Mouse (Mus musculus) lung, embryonic 16.5 days (tissue): ENCODE results near the gene Ctbp1. TPM values are rescaled to one million over a fixed set of nuclear protein-coding genes. Genes with fewer than 3 reads are reported as not detected.

Source experiments
- ATAC-seq: fragments of 200-750 bp; cut with Nextera tagmentation; 2 replicates; pipeline ENCODE4 v1.8.0; 2017; ENCODE audit warnings: low read depth, mild to moderate bottlenecking, moderate library complexity
- H3K27ac ChIP-seq: fragments of 300-500 bp; sonication (generic); 2 replicates; pipeline ENCODE4 v1.5.1; 2014; ENCODE audit warnings: mild to moderate bottlenecking, control low read depth, low read length
- H3K27me3 ChIP-seq: fragments of 300-500 bp; sonication (generic); 2 replicates; pipeline ENCODE4 v1.6.1; 2014; ENCODE audit warnings: low read depth, low read length, mixed read lengths; ENCODE audit not compliant: control insufficient read depth, insufficient read depth
- H3K36me3 ChIP-seq: fragments of 300-500 bp; sonication (generic); 2 replicates; pipeline ENCODE4 v1.6.1; 2014; ENCODE audit warnings: low read length; ENCODE audit not compliant: control insufficient read depth, insufficient read depth
- H3K4me1 ChIP-seq: fragments of 300-500 bp; sonication (generic); replicated peaks from 2 replicates; pipeline ENCODE4 v1.6.1; 2014; ENCODE audit warnings: low read length, mixed read lengths; ENCODE audit not compliant: control insufficient read depth, insufficient read depth
- H3K4me2 ChIP-seq: fragments of 300-500 bp; sonication (generic); 2 replicates; pipeline ENCODE4 v1.6.1; 2014; ENCODE audit warnings: low read depth, low read length, control low read depth
- H3K4me3 ChIP-seq: fragments of 300-500 bp; sonication (generic); 2 replicates; pipeline ENCODE4 v1.5.1; 2014; ENCODE audit warnings: mild to moderate bottlenecking, low read length, control low read depth
- H3K9ac ChIP-seq: fragments of 300-500 bp; sonication (generic); 2 replicates; pipeline ENCODE4 v1.6.1; 2014; ENCODE audit warnings: low read length, control low read depth
- H3K9me3 ChIP-seq: fragments of 300-500 bp; sonication (generic); 2 replicates; pipeline ENCODE4 v1.6.1; 2016; ENCODE audit warnings: low read length; ENCODE audit not compliant: control insufficient read depth
- WGBS: fragments of 180-500 bp; shearing (Covaris S2); extraction: QIAGEN DNeasy Blood & Tissue Kit; methylation state at CpG from one replicate; pipeline ENCODE4 v1.1.7; 2014; 5-methylcytosine and 5-hydroxymethylcytosine counted together
- polyA plus RNA-seq: library from polyadenylated mRNA; unstranded; fragments of >200 nt; fragmentation: Nextera tagmentation; extraction: Ambion mirVana; gene quantifications from 2 replicates; pipeline ENCODE4 v1.2.1, GENCODE M21; 2015

Gene Ctbp1
- polyA plus RNA-seq, 1 experiment from 2014 or later = 279 TPM

- H3K4me2 ChIP-seq = peak overlapping the region; percentile 55; the same call in 1 of the 2 replicates
- no peaks in the 10 kb centered on the region for H3K36me3 ChIP-seq
- H3K9ac ChIP-seq = no peak overlapping the region
- WGBS = 74% methylated on average over 7 of the region's 7 CpGs
- no peaks in the 10 kb centered on the region; the same call in 1 of the 2 replicates for H3K4me1 ChIP-seq
- no peaks in the 10 kb centered on the region; the same call in 1 of the 2 replicates for H3K27me3 ChIP-seq
- H3K27ac ChIP-seq = no peak overlapping the region
- no peak overlapping the region for H3K4me3 ChIP-seq
- no peak for ATAC-seq
- H3K9me3 ChIP-seq = no peaks in the 10 kb centered on the region
Observed at GRCm38 (mm10) chr5:33204284-33204683, 70.5 kb downstream of the Ctbp1 start.

GRCm38 (mm10) chr5:33203691-33204242, 71.0 kb downstream of the Ctbp1 start:
- Histone ChIP-seq H3K9ac (no peak overlapping the region), H3K27ac (no peak overlapping the region), H3K27me3 (no peaks in the 10 kb centered on the region; the same call in 1 of the 2 replicates), H3K36me3 (no peaks in the 10 kb centered on the region), H3K4me3 (peak overlapping the region; percentile 17), H3K4me1 (no peaks in the 10 kb centered on the region; the same call in 1 of the 2 replicates), H3K9me3 (no peaks in the 10 kb centered on the region), H3K4me2 (peak overlapping the region; percentile 55)
- 7% methylated on average over 9 of the region's 9 CpGs for WGBS
- ATAC-seq = peak; percentile 85

GRCm38 (mm10) chr5:33203171-33203565, 71.6 kb downstream of the Ctbp1 start:
- Histone ChIP-seq H3K4me3 (no peak overlapping the region), H3K9me3 (no peaks in the 10 kb centered on the region), H3K27ac (no peak overlapping the region), H3K36me3 (no peaks in the 10 kb centered on the region), H3K4me1 (no peaks in the 10 kb centered on the region; the same call in 1 of the 2 replicates), H3K4me2 (no peak overlapping the region), H3K9ac (no peak overlapping the region), H3K27me3 (no peaks in the 10 kb centered on the region; the same call in 1 of the 2 replicates)
- 0 out of 2 replicates have a peak, but pooled peaks have one; percentile 1 for ATAC-seq
- 71% methylated on average over 6 of the region's 6 CpGs for WGBS

- Histone ChIP-seq H3K9me3 (no peaks in the 10 kb centered on the region), H3K4me2 (no peak overlapping the region), H3K9ac (no peak overlapping the region), H3K27ac (no peak overlapping the region), H3K36me3 (no peaks in the 10 kb centered on the region), H3K27me3 (no peaks in the 10 kb centered on the region; the same call in 1 of the 2 replicates), H3K4me1 (no peaks in the 10 kb centered on the region; the same call in 1 of the 2 replicates), H3K4me3 (no peak overlapping the region)
- 0 out of 2 replicates have a peak, but pooled peaks have one; percentile 18 for ATAC-seq
- WGBS = 53% methylated on average over 13 of the region's 13 CpGs
Observed at GRCm38 (mm10) chr5:33202516-33203170, 72.2 kb downstream of the Ctbp1 start.

- no peak for ATAC-seq
- H3K9me3 ChIP-seq = no peaks in the 10 kb centered on the region
- no peak overlapping the region for H3K4me3 ChIP-seq
- H3K4me1 ChIP-seq = no peaks in the 10 kb centered on the region
- WGBS = 32% methylated on average over 13 of the region's 13 CpGs
- H3K9ac ChIP-seq = no peak overlapping the region
- H3K36me3 ChIP-seq = no peaks in the 10 kb centered on the region
- no peak overlapping the region for H3K27ac ChIP-seq
- H3K27me3 ChIP-seq = no peaks in the 10 kb centered on the region; the same call in 1 of the 2 replicates
- no peak overlapping the region for H3K4me2 ChIP-seq
Observed at GRCm38 (mm10) chr5:33201697-33202096, 73.1 kb downstream of the Ctbp1 start.

GRCm38 (mm10) chr5:33200071-33200470, 74.7 kb downstream of the Ctbp1 start:
- 36% methylated on average over 1 of the region's 1 CpGs for WGBS
- H3K9me3 ChIP-seq = no peaks in the 10 kb centered on the region
- no peak overlapping the region for H3K4me3 ChIP-seq
- no peaks in the 10 kb centered on the region; the same call in 1 of the 2 replicates for H3K27me3 ChIP-seq
- H3K4me2 ChIP-seq = no peak overlapping the region
- H3K27ac ChIP-seq = no peak overlapping the region
- H3K36me3 ChIP-seq = no peaks in the 10 kb centered on the region
- no peak overlapping the region for H3K9ac ChIP-seq
- no peak for ATAC-seq
- H3K4me1 ChIP-seq = peaks cover under 1% of the 10 kb centered on the region; the same call in 1 of the 2 replicates

Other genes with a start within 250 kb of the Ctbp1 start
- 0.13 and 0.34 TPM in 2 replicates for gene Slc5a1, start 170.8 kb downstream of the Ctbp1 start, polyA plus RNA-seq
- 23.4 and 30.2 TPM in 2 replicates for gene Spon2, start 56.5 kb downstream of the Ctbp1 start, polyA plus RNA-seq
- 117 and 123 TPM in 2 replicates for gene Maea, start 60.5 kb upstream of the Ctbp1 start, polyA plus RNA-seq
- gene Uvssa, start 103.6 kb upstream of the Ctbp1 start, polyA plus RNA-seq = 8.6 and 9.2 TPM in 2 replicates
- gene Nkx1-1, start 159.0 kb upstream of the Ctbp1 start, polyA plus RNA-seq = not detected in 2 replicates